Mouse (Mus musculus): ENCODE measurements around the gene Ackr1. TPM values are rescaled to one million over a fixed set of nuclear protein-coding genes. Genes with fewer than 3 reads are reported as not detected.

Gene Ackr1
- polyA plus RNA-seq, 1 experiment from 2014 or later = 2.4 TPM

GRCm38 (mm10) chr1:173363436-173363835, 29.9 kb upstream of the Ackr1 start:
- peaks cover 31% of the 10 kb centered on the region for H3K4me1 ChIP-seq (replicated peaks)
- H3K27ac ChIP-seq = no peak overlapping the region
- H3K9me3 ChIP-seq = no peaks in the 10 kb centered on the region
- H3K4me3 ChIP-seq = no peak overlapping the region
- no peaks in the 10 kb centered on the region for H3K36me3 ChIP-seq
- DNase-seq (ENCODE audit: low spot score) = no peak
- H3K27me3 ChIP-seq (ENCODE audit: insufficient read depth, poor library complexity, severe bottlenecking) = peaks cover 24% of the 10 kb centered on the region
- 93% methylated on average over 2 of the region's 2 CpGs for WGBS

- no peak overlapping the region for H3K27ac ChIP-seq
- H3K9me3 ChIP-seq = no peaks in the 10 kb centered on the region
- H3K4me1 ChIP-seq (replicated peaks) = peaks cover 20% of the 10 kb centered on the region
- H3K36me3 ChIP-seq = no peaks in the 10 kb centered on the region
- WGBS = 49% methylated on average over 6 of the region's 6 CpGs
- no peak overlapping the region for H3K4me3 ChIP-seq
- DNase-seq (ENCODE audit: low spot score) = no peak
- peaks cover 13% of the 10 kb centered on the region for H3K27me3 ChIP-seq (ENCODE audit: insufficient read depth, poor library complexity, severe bottlenecking)
These were observed 28.1 kb upstream of the Ackr1 start for GRCm38 (mm10) chr1:173361651-173362050.

- no peaks in the 10 kb centered on the region for H3K27me3 ChIP-seq (ENCODE audit: insufficient read depth, poor library complexity, severe bottlenecking)
- 74% methylated on average over 4 of the region's 4 CpGs for WGBS
- peaks cover 15% of the 10 kb centered on the region; the same call in 1 of the 2 replicates for H3K4me1 ChIP-seq (replicated peaks)
- no peak overlapping the region for H3K27ac ChIP-seq
- no peaks in the 10 kb centered on the region for H3K9me3 ChIP-seq
- no peak for DNase-seq (ENCODE audit: low spot score)
- no peak overlapping the region for H3K4me3 ChIP-seq
- no peaks in the 10 kb centered on the region; the same call in 1 of the 2 replicates for H3K36me3 ChIP-seq
These were observed 26.2 kb upstream of the Ackr1 start for GRCm38 (mm10) chr1:173359590-173360290.

GRCm38 (mm10) chr1:173357799-173358198, 24.2 kb upstream of the Ackr1 start:
- H3K4me3 ChIP-seq = no peak overlapping the region
- H3K36me3 ChIP-seq = no peaks in the 10 kb centered on the region; the same call in 1 of the 2 replicates
- 40% methylated on average over 4 of the region's 4 CpGs for WGBS
- H3K4me1 ChIP-seq (replicated peaks) = peaks cover 15% of the 10 kb centered on the region; the same call in 1 of the 2 replicates
- H3K9me3 ChIP-seq = no peaks in the 10 kb centered on the region
- no peaks in the 10 kb centered on the region for H3K27me3 ChIP-seq (ENCODE audit: insufficient read depth, poor library complexity, severe bottlenecking)
- H3K27ac ChIP-seq = no peak overlapping the region
- DNase-seq (ENCODE audit: low spot score) = no peak

GRCm38 (mm10) chr1:173356699-173357098, 23.1 kb upstream of the Ackr1 start:
- Histone ChIP-seq H3K27ac (no peak overlapping the region), H3K4me3 (no peak overlapping the region), H3K27me3 (ENCODE audit: insufficient read depth, poor library complexity, severe bottlenecking) (no peaks in the 10 kb centered on the region), H3K4me1 (replicated peaks) (peaks cover 20% of the 10 kb centered on the region; the same call in 1 of the 2 replicates), H3K36me3 (peaks cover 3% of the 10 kb centered on the region; the same call in 1 of the 2 replicates), H3K9me3 (no peaks in the 10 kb centered on the region)
- 85% methylated on average over 2 of the region's 2 CpGs for WGBS
- DNase-seq (ENCODE audit: low spot score) = no peak

- no peaks in the 10 kb centered on the region for H3K9me3 ChIP-seq
- 83% methylated on average over 7 of the region's 7 CpGs for WGBS
- H3K4me3 ChIP-seq = no peak overlapping the region
- DNase-seq (ENCODE audit: low spot score) = no peak
- no peak overlapping the region for H3K27ac ChIP-seq
- peaks cover 34% of the 10 kb centered on the region for H3K4me1 ChIP-seq (replicated peaks)
- peaks cover 3% of the 10 kb centered on the region; the same call in 1 of the 2 replicates for H3K36me3 ChIP-seq
- no peaks in the 10 kb centered on the region for H3K27me3 ChIP-seq (ENCODE audit: insufficient read depth, poor library complexity, severe bottlenecking)
These were observed 21.7 kb upstream of the Ackr1 start for GRCm38 (mm10) chr1:173355107-173355846.

- Histone ChIP-seq H3K4me3 (peak within 1 kb of the TSS; percentile 57), H3K9me3 (no peaks in the 10 kb centered on the region), H3K27ac (peak within 1 kb of the TSS; percentile 87), H3K27me3 (ENCODE audit: insufficient read depth, poor library complexity, severe bottlenecking) (no peaks in the 10 kb centered on the region), H3K4me1 (replicated peaks) (peaks cover 33% of the 10 kb centered on the region), H3K36me3 (peaks cover 6% of the 10 kb centered on the region)
- 12% methylated on average over 10 of the region's 10 CpGs for WGBS
- no peak for DNase-seq (ENCODE audit: low spot score)
These were observed 16.9 kb upstream of the Ackr1 start, which contains the start of gene Aim2 for GRCm38 (mm10) chr1:173350372-173350957. Aim2 (plus strand) TSS chr1:173350879.

GRCm38 (mm10) chr1:173349946-173350345, 16.4 kb upstream of the Ackr1 start:
- DNase-seq (ENCODE audit: low spot score) = peak; percentile 76
- Histone ChIP-seq H3K4me3 (peak overlapping the region; percentile 57), H3K27ac (peak overlapping the region; percentile 87), H3K4me1 (replicated peaks) (peaks cover 33% of the 10 kb centered on the region), H3K36me3 (peaks cover 6% of the 10 kb centered on the region), H3K27me3 (ENCODE audit: insufficient read depth, poor library complexity, severe bottlenecking) (0 out of 2 replicates have a peak, but pooled peaks cover 2% of the 10 kb centered on the region), H3K9me3 (no peaks in the 10 kb centered on the region)
- WGBS = 3% methylated on average over 6 of the region's 6 CpGs

GRCm38 (mm10) chr1:173349192-173349591, 15.6 kb upstream of the Ackr1 start:
- no peak overlapping the region for H3K4me3 ChIP-seq
- no peak for DNase-seq (ENCODE audit: low spot score)
- 0 out of 2 replicates have a peak, but pooled peaks cover 3% of the 10 kb centered on the region for H3K27me3 ChIP-seq (ENCODE audit: insufficient read depth, poor library complexity, severe bottlenecking)
- H3K4me1 ChIP-seq (replicated peaks) = peaks cover 33% of the 10 kb centered on the region
- no peaks in the 10 kb centered on the region for H3K9me3 ChIP-seq
- WGBS = 60% methylated on average over 5 of the region's 5 CpGs
- peak overlapping the region; percentile 59 for H3K27ac ChIP-seq
- peaks cover 6% of the 10 kb centered on the region; the same call in 1 of the 2 replicates for H3K36me3 ChIP-seq

- H3K27ac ChIP-seq = peak overlapping the region; percentile 59; the same call in 1 of the 2 replicates
- no peak for DNase-seq (ENCODE audit: low spot score)
These were observed 15.0 kb upstream of the Ackr1 start for GRCm38 (mm10) chr1:173348527-173348926.

GRCm38 (mm10) chr1:173345112-173345511, 11.6 kb upstream of the Ackr1 start:
- H3K4me1 ChIP-seq (replicated peaks) = peaks cover 22% of the 10 kb centered on the region
- H3K27ac ChIP-seq = no peak overlapping the region
- H3K4me3 ChIP-seq = no peak overlapping the region
- H3K36me3 ChIP-seq = peaks cover 3% of the 10 kb centered on the region; the same call in 1 of the 2 replicates
- 0 out of 2 replicates have a peak, but pooled peaks cover 3% of the 10 kb centered on the region for H3K27me3 ChIP-seq (ENCODE audit: insufficient read depth, poor library complexity, severe bottlenecking)
- 89% methylated on average over 4 of the region's 4 CpGs for WGBS
- DNase-seq (ENCODE audit: low spot score) = no peak
- H3K9me3 ChIP-seq = no peaks in the 10 kb centered on the region

More at GRCm38 (mm10) chr1:173348527-173348926, 15.0 kb upstream of the Ackr1 start:
- 3% methylated on average over 1 of the region's 1 CpGs for WGBS
- Histone ChIP-seq H3K4me3 (no peak overlapping the region), H3K27me3 (ENCODE audit: insufficient read depth, poor library complexity, severe bottlenecking) (0 out of 2 replicates have a peak, but pooled peaks cover 3% of the 10 kb centered on the region), H3K9me3 (no peaks in the 10 kb centered on the region), H3K4me1 (replicated peaks) (peaks cover 36% of the 10 kb centered on the region), H3K36me3 (peaks cover 6% of the 10 kb centered on the region; the same call in 1 of the 2 replicates)

- Histone ChIP-seq H3K4me1 (replicated peaks) (peaks cover 14% of the 10 kb centered on the region; the same call in 1 of the 2 replicates), H3K36me3 (peaks cover 3% of the 10 kb centered on the region; the same call in 1 of the 2 replicates), H3K9me3 (no peaks in the 10 kb centered on the region), H3K27ac (no peak overlapping the region), H3K27me3 (ENCODE audit: insufficient read depth, poor library complexity, severe bottlenecking) (0 out of 2 replicates have a peak, but pooled peaks cover 3% of the 10 kb centered on the region), H3K4me3 (no peak overlapping the region)
- DNase-seq (ENCODE audit: low spot score) = no peak
- WGBS = 67% methylated on average over 3 of the region's 3 CpGs
These were observed 10.4 kb upstream of the Ackr1 start for GRCm38 (mm10) chr1:173343934-173344333.
